Mouse (Mus musculus): ENCODE data around the gene Dmbt1.
"Not testable (repeated sequence)": the region's sequence is repeated elsewhere in the genome, so short reads cannot be mapped to it uniquely, and the experiment has no call there.

The Dmbt1 gene

DNA sequence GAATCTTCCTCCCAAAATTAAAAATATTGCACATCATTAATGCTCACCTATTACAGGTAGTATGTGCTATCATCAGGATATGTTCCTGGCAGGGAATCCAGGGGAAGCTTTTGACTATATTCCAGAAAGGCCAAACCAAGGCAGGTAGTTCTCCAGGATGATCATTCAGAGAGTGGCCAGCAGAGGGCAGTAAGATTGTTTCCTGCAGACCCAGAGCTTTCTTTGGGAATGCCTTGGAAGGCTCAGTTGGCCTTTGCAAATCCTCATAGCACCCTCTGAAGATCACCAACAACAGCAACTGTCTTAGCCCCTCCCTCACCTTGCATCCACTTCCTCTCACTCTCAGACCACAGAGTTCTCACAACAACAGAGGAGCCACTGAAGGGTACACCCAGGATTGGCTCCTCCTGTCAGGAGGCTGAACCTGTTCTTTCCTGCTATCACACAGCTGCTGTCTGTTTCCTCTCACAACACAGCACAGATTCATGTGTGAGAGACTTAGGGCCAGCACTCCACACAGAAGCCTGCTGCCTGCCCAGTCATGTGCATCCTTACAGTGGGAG lies 23.0 kb downstream of the Dmbt1 start:
- peak; percentile 3 for DNase-seq

DNA sequence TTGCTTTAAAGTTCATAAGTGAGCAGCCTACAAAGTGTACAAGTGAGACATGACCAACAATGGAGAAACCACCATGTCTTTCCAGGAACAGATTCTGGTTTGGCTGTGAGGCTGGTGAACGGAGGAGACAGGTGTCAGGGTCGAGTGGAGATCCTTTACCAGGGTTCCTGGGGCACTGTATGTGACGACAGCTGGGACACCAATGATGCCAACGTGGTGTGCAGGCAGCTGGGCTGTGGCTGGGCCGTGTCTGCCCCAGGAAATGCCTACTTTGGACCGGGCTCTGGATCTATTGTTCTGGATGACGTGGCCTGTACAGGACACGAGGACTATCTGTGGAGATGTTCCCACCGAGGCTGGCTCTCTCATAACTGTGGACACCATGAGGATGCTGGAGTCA lies 26.1 kb downstream of the Dmbt1 start:
- not testable (repeated sequence) for DNase-seq

DNA sequence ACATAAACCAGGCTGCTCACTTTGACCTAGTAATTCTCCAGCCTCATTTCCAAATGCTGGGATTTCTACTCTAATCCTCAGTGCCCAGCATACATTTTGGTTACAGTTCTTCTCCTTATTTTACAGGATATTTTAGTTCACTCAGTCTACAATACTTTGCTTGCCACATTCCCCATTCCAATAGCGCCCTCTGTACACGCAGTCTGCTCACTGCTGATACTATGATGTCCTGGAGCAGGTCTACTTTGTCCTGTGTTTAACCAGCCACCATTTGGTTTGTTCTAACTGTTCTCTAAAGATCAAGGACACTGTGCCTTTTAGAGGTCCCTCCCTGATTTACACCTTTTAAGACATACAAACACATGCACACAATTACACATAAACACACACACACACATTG lies 28.0 kb downstream of the Dmbt1 start:
- DNase-seq = peak; percentile 44

DNA sequence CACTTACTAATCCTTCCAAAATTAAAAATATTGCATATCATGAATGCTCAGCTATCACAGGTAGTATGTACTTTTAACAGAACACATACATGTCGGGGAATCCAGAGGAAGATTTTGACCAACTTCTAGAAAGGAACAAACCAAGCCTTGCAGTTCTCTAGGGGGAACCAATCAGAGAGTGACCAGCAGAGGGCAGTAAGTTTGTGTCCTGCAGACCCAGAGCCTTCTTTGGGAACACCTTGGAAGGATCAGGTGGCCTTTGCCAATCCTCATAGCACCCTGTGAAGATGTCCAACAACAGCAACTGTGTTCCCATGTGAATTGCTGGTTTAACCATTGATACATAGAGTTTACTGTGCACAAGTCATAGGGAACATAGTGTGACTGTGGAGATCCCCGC lies 30.7 kb downstream of the Dmbt1 start:
- peak; percentile 12 for DNase-seq

DNA sequence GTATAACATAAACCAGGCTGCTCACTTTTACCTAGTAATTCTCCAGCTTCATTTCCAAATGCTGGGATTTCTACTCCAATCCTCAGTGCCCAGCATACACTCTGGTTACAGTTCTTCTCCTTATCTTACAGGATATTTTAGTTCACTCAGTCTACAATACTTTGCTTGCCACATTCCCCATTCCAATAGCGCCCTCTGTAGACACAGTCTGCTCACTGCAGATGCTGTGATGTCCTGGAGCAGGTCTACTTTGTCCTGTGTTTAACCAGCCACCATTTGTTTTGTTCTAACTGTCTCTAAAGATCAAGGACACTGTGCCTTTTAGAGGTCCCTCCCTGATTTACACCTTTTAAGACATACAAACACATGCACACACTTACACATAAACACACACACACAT lies 36.3 kb downstream of the Dmbt1 start:
- peak; percentile 53 for DNase-seq

DNA sequence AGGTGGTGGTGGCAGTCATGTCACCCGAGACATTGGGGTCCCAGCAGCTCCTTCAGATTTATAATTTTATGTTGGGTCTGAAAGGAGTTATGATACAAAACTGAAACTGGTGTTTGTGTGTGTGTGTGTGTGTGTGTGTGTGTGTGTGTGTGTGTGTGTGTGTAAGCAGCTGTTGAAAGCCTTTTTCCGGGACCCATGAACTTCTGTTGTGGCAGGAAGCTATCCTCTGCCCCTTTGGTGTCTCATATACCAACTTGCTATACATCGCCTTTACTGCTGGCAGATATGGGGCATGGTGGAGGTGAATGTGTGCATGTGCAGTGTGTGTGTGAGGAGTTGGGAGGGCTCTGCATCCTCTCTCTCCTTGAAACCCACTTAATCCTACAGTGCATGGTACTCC lies 41.6 kb downstream of the Dmbt1 start:
- peak; percentile 4 for DNase-seq

DNA sequence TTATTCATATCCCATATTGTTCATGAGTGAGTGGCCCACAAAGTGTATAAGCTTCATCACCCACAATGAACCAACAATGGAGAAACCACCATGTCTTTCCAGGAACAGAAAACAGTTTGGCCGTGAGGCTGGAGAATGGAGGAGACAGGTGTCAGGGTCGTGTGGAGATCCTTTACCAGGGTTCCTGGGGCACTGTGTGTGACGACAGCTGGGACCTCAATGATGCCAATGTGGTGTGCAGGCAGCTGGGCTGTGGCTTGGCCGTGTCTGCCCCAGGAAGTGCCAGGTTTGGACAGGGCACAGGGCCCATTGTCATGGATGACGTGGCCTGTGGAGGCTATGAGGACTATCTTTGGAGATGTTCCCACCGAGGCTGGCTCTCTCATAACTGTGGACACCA lies 42.2 kb downstream of the Dmbt1 start:
- not testable (repeated sequence) for DNase-seq

DNA sequence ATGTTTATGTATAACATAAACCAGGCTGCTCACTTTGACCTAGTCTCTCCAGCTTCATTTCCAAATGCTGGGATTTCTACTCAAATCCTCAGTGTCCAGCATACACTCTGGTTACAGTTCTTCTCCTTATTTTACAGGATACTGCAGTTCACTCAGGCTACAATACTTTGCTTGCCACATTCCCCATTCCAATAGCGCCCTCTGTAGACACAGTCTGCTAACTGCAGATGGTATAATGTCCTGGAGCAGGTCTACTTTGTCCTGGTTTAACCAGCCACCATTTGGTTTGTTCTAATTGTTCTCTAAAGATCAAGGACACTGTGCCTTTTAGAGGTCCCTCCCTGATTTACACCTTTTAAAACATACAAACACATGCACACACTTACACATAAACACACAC lies 44.1 kb downstream of the Dmbt1 start:
- DNase-seq = peak; percentile 45

DNA sequence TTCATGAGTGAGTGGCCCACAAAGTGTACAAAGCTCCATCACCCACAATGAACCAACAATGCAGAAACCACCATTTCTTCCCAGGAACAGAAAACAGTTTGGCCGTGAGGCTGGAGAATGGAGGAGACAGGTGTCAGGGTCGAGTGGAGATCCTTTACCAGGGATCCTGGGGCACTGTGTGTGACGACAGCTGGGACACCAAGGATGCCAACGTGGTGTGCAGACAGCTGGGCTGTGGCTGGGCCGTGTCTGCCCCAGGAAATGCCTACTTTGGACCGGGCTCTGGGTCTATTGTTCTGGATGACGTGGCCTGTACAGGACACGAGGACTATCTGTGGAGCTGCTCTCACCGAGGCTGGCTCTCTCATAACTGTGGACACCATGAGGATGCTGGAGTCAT lies 50.5 kb downstream of the Dmbt1 start:
- not testable (repeated sequence) for DNase-seq

DNA sequence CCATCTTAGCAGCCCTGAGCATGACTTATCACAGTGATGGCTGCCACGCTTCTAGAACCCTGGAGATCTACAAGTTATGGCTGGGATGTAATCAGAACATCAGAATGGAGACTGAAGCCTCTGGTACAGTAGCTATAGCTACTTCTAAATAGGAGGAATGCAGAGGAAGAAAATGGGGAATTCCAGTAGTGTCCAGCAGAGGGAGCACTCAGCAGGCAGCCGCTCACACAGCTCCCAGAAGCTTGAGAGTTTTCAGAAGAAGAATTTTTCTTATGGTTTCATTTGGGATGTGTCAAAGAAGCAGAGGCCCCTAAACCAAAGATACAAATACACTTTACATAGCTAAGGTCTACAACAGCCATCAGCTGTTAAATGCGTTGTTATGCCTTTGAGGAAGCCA lies 80.6 kb downstream of the Dmbt1 start:
- peak; percentile 70 for DNase-seq

DNA sequence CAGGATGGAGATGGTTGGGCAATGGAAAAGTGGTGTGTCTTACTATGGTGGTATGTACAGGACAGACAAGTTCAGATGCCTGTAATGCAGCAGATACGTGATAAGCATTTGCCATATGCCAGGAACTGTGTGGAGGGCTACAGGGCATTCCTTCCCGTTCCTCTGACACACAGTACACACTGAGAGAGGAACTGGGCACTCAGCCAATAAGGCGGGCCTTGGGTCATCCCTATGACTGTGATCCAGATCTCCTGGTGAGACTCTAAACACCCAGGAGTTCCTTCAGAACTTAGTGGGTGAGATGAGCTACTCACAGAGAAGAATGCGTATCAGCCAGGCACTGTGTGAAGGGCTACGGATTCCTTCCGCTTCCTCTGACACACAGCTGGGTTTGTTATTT lies 81.8 kb downstream of the Dmbt1 start:
- DNase-seq = peak; percentile 61

DNA sequence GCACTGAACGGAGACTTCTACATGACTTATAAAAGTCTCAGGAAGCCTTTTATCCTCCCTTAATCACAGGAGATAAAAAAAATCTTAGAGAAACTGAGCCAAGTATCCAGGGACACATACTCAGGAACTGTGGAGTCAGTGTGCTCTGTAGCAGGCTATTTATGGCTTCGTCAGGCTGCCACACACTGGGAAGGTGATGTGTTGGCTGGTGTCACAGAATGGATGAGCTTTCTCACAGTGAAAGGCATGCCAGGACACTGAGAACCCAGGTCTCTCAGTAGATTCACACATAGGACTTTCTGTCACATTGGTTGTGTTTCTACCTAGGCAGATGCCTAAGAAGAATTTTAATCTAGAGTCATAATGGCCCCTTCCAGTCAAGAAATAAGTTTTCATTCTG lies 82.6 kb downstream of the Dmbt1 start:
- DNase-seq = no peak

DNA sequence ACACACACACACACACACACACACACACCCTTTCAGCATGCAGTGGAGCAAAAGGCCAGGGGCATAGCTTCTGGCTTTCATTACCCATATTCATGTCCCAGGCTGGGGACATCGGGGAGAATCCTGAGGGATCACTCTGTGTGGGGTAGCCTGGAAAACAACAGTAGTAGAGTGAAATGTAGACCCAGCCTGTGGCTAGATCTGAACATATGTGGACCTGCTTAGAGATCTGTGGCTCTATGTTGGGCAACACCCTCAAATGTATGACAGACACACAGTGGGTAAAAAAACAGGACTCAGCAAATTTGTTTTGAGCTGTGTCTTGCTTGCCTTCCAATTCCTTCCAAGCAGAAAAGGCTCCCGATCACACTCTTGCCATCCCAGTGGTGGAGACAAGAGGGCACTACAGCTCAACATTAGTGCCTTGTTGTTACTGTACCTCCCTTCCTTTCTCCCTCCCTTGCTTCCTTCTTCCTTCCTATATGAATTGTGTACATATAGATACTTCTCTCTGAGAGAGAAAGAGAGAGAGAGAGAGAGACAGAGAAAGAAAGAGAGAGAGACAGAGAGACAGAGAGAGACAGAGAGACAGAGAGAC lies 90.5 kb downstream of the Dmbt1 start:
- DNase-seq = no peak

DNA sequence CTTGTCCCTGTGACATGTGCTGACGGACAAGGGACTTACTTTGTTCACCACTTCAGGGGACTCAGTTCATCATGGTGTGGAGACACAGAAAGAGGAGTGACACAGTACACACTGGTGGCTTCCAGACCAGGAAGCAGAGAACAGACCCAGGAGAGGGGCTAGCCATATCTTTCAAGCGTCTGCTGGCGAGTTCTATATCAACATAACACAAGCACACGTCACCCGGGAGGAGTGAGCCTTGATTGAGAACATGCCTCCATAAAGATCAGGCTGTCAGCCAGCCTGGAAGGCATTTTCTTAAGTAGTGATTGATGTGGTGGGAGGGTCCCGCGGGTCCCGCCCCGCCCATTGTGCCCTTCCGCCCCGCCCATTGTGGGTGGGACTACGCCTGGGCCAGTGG lies 98.2 kb downstream of the Dmbt1 start:
- no peak for DNase-seq

DNA sequence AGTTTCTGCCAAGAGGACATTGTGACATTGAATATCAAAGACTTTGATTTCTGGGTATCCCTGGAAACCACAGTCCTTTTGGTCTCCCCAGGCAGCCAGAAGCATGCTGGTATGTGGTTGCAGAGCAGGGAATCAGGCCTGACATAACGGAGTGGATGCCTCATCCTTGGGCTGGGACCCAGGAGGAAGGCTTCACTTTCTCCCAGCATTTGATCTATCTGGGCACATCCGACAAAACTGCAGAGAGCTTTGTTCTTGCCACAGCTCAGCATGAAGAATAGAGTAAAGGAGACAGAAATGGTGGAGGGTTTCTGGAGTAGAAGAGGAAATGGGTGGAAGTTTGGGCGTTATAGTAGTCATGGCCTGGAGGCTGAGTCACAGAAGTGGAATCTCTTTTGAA lies 101.3 kb downstream of the Dmbt1 start:
- no peak for DNase-seq

DNA sequence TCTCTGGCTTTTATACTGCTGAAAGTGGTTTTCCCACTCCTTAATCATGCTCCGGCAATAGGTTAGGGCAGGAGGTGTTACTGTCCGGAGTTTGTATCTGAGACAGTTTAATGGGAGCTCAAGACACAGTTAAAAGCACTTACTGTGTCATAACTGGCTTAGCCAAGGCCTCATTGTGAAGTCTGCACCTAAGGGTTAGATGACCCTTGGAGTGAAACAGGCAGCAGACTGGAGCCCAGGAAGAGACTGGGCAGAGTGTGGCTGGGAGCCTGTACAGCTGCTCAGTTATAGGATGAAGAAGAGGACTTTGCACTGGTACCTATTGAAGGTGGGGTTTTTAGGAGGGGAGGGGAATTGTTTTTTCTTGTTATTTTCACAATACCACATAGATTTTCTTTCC lies 114.4 kb downstream of the Dmbt1 start, which contains the start of gene 4933402N03Rik:
4933402N03Rik (minus strand) TSS at position 101 of the 400 bp plus-strand sequence.
- no peak for DNase-seq

DNA sequence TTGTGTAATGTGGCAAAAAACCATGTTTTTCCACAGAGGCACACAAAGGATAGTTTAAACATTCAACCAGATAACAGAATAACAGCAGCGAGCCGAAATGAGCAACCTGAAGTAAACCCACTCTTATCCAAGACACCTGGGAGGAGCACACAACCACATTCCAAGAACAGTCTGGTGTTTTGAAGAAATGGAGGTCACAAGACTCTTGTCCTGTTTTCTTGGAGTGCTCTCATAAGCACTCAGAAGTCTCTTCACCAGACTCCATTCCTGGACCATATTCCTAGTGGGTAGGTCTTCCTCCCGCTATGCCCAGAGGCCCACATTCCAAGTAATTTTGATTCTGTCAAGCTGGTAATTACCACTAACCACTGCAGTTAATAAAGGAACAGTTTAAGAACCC lies 118.3 kb downstream of the Dmbt1 start:
- DNase-seq = no peak

DNA sequence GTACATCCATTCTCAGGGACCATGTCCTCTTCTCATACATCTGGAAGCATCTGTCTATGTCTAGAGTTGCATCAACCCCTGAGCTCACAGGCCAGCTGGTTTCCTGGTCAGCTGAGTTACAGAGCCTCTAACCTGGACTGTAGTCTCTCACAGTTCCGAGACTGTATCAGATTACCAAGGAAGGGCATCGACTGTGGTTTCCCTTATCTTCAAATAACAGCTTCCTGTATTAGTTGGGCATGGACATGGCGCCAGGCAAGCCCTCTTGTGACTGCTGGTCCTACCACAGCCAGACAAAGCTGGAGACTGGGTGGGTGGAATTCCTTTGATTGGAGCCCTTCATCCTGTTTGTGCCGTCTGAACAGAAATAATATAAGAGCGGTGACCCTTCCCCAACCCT lies 121.2 kb downstream of the Dmbt1 start:
- DNase-seq = peak; percentile 5

DNA sequence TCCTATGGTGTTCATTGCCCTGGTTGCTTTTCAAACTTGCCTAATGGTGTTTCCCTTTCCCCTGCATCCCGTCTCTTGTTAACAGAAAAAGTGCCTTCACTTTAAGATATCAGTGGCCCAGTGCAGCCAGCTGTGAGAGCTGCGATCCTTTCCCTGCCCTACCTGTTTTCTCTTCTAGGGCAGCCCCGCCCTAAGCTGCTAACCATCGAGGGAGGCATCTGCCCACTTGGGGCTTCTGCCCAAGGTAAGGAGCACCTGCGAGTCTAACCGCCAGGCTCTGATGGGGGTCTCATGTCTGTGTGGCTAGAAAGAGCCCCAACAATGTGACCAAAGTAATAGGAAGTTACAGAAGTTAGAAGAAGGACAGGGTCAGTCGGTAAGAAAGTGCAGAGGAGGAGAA lies 130.4 kb downstream of the Dmbt1 start:
- no peak for DNase-seq

DNA sequence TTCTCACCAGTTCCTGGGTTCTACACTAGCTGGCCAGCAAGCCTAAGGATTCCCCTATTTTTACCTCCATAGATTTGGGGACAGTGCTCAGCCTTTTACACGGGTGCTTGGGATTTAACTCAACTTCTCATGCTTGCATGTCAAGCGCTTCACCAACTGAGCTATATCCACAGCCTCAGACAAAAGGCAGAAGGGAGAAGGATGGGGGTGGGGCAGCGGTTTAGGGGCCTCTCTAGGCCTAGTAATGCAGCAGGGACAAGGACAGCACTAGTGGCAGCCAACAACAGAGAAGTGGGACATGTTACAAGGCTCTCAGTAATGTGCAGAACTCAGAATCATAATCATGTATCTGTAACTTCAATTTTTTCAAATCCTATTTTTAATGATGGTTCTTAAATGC lies 135.9 kb downstream of the Dmbt1 start:
- DNase-seq = no peak

DNA sequence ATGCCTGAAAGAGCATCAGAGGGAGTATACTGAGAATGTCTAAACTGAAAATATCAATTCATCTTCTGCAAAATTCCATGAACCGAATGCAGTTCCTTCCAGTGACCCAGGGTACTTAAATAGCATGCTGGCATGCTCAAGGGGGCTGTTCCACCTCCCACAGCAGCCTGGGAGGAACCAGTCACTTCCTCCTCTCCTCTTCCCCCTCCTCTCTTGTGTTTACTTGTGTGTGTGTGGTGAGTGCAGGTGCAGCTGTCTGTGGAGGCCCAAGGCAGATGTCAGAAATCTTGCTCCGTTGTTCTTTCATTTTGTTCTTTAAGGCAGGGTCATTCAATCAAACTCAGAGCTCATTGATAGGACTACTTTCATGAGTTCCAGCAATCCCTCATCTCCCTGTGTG lies 137.2 kb downstream of the Dmbt1 start:
- no peak for DNase-seq
